Mouse (Mus musculus): ENCODE data around the gene Phka1. TPM values are rescaled to one million over a fixed set of nuclear protein-coding genes. Genes with fewer than 3 reads are reported as not detected.

Phka1 gene
- 6.8 and 8.9 TPM in 2 replicates for polyA plus RNA-seq (2012; rRNA removed; ENCODE audit: low replicate concordance)

DNA sequence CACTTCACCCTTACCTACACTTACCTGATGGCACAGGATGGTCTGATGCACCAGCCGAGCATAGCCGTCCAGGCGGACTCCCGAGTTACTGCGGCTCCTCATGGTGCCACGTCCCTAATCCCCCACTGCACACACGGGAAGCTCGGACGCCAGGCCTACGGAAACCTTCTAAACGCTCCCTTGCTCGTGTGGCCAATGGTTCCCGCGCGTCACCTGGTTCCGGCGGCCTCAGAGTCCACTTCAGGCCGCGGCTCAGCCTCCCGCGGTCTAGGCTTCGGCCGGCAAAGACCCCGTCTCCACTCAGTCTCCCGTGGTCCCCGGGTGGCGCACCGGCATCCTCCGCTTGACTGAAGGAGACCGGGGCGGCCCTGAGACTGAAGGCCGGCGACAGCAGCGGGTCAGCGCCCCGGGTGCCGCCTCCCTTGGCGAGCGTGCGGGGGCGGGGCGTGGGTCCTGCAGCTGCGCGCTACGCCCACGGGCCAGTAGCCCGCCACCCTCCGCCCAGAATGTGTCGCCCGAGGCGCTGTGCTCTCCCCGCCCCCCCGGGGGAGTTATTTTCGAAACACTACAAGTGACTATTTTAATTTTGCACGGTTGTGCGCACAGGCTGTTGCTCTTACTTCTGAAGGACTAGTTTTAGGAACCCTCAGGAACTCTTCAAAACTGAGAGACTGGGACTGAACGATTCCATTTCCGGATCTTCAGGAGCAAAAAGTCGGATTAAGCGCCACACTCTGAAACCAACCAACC lies at the start of gene Phka1:
Gene Phka1, minus strand, starts transcription at position 424 of the 750 bp plus-strand sequence.

DNA sequence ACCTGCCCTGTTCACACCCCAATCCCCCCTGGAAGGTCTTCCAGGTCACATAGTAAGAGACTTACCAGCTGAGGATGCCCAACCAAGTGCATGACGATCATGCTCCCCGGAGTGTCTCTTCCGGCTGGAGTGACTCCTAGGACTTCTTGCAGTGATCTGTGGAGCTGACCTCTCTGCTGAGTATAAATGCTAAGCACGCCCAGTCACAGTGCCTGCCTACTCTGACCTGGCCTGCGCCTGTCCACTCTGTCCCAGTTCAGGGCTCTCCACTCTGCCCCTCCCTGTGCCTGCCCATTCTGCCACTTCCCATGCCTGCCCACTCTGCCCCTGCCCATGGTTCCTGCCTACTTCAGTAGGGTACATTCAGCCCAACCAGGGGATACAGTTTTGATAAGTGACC lies 42.8 kb upstream of the Phka1 start, which contains the start of gene Gm3880:
Gene Gm3880, minus strand, starts transcription at position 101 of the 400 bp plus-strand sequence.

DNA sequence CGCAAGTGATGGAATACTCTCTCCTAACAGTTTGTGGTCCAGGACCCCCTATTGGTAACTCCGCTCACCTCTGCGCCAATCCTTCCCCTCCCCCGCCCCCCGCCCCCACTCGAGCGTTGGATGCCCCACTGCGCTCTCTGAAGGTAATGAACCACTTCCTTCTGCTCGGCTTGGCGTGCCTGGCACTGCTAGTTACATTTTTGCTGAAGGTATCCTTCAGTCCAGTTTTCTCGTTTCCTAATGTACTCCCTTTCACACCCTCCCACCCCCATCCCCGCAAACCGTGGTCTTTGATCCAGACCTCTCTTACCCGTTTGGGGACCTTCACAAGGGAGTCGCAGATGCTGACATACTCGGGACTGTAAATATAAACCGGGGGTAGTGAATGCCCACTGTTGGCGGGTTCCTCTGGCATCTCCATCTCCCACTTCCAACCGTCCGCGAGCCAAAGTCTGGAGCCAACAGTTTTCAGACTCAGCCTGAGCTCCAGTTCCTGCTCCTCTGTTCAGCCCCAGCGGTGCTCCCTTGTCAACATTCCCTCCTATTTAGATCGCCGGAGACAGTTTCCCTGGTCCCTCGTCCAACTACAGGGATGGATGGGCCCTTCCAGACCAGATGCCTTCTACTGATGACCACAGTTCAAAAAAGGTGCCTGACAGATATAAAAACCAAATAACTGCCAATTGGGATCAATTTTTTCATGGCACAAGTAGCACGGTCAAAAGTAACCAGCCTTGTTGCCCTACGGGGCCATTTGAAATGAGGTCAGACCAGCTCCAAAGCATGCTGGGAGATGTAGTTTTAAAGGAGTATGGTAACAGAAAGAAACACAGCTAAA lies 139.2 kb downstream of the Phka1 start, which contains the start of gene Hdac8:
Gene Hdac8, minus strand, starts transcription at position 716 of the 838 bp plus-strand sequence.

Other genes starting within 250 kb of the Phka1 start
- gene Hdac8, start 138.9 kb downstream of the Phka1 start, polyA plus RNA-seq (2012; rRNA removed; ENCODE audit: low replicate concordance): 4.4 and 7.6 TPM in 2 replicates
- gene Gm3880, start 42.7 kb upstream of the Phka1 start, polyA plus RNA-seq (2012; rRNA removed; ENCODE audit: low replicate concordance): not detected in 2 replicates
- gene Gm9112, start 63.4 kb upstream of the Phka1 start, polyA plus RNA-seq (2012; rRNA removed; ENCODE audit: low replicate concordance): not detected in 2 replicates
- not detected in 2 replicates for gene Dmrtc1b, start 63.6 kb upstream of the Phka1 start, polyA plus RNA-seq (2012; rRNA removed; ENCODE audit: low replicate concordance)
- not detected in 2 replicates for gene Dmrtc1c1, start 158.7 kb upstream of the Phka1 start, polyA plus RNA-seq (2012; rRNA removed; ENCODE audit: low replicate concordance)
- not detected in 2 replicates for gene Dmrtc1c2, start 210.4 kb upstream of the Phka1 start, polyA plus RNA-seq (2012; rRNA removed; ENCODE audit: low replicate concordance)
- not detected in 2 replicates for gene 1700031F05Rik, start 223.7 kb upstream of the Phka1 start, polyA plus RNA-seq (2012; rRNA removed; ENCODE audit: low replicate concordance)

Measured in subcutaneous adipose tissue, adult 2 months (tissue).